Mouse (Mus musculus): ENCODE measurements around the gene Olfr985. TPM values are rescaled to one million over a fixed set of nuclear protein-coding genes. Genes with fewer than 3 reads are reported as not detected.

The Olfr985 gene
- total and polyA plus RNA-seq, 3 experiments: not detected

DNA sequence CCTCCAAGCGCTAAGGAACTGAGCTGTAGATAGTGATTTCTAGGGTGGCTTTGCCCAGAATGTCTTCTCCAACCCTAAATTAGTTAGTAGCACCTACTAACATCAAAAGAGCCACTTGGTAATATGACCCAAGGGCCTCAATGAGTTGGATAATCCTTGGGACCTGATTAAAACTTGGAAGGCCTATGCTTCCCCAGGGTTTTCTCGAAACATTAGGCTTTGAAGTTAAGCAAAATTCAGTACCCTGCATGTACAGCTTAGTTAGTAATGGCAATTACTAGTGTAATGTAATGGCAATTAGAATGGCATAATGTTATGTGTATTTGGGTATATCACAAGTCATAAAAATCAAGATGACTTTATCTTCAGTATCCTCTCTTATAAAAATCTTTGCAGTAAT, 36.5 kb downstream of the Olfr985 start, which contains the start of gene Olfr983:
Gene Olfr983, minus strand, starts transcription at position 101 of the 400 bp plus-strand sequence.
- TF ChIP-seq POLR2AphosphoS5 (IDR thresholded peaks at IDR 0.05; ENCODE audit: insufficient replicate concordance, low read depth, low read length) (no peak), CTCF (IDR thresholded peaks at IDR 0.05; ENCODE audit: low read depth, low read length) (no peak), TAL1 (conservative IDR thresholded peaks at IDR 0.05; ENCODE audit: low read depth, low read length) (no peak), GATA1 (IDR thresholded peaks at IDR 0.05; ENCODE audit: borderline replicate concordance, low read length) (no peak), GATA2 (IDR thresholded peaks at IDR 0.05; ENCODE audit: borderline replicate concordance, low read depth, low read length) (no peak)
- Histone ChIP-seq H3K4me3 (ENCODE audit: low read depth, low read length) (no peak within 1 kb of the TSS), H3K36me3 (replicated peaks) (no peaks in the 10 kb centered on the region), H3K4me1 (ENCODE audit: insufficient read depth, low read depth, low read length) (no peaks in the 10 kb centered on the region), H3K27me3 (ENCODE audit: insufficient read depth, low read length) (no peaks in the 10 kb centered on the region), H3K9me3 (replicated peaks) (no peaks in the 10 kb centered on the region)
- ATAC-seq (ENCODE audit: extremely low read depth, insufficient number of reproducible peaks, low FRiP score, poor library complexity, severe bottlenecking) (no peak), DNase-seq (ENCODE audit: low spot score) (no peak)

Other genes with a start within 250 kb of the Olfr985 start
- not detected in 2 replicates for gene Olfr229, start 222.8 kb downstream of the Olfr985 start, total RNA-seq (2014; fragmentation: Nextera tagmentation)
- 0.16 TPM in 1 of 2 replicates, not detected in the other for gene Olfr229, start 222.8 kb downstream of the Olfr985 start, total RNA-seq (2017)
- not detected in 2 replicates for gene Olfr229, start 222.8 kb downstream of the Olfr985 start, polyA plus RNA-seq (2012)
- not detected in 2 replicates for gene Olfr974, start 192.7 kb downstream of the Olfr985 start, total RNA-seq (2014; fragmentation: Nextera tagmentation)
- not detected in 2 replicates for gene Olfr974, start 192.7 kb downstream of the Olfr985 start, total RNA-seq (2017)
- not detected in 2 replicates for gene Olfr974, start 192.7 kb downstream of the Olfr985 start, polyA plus RNA-seq (2012)
- 0.38 TPM in 1 of 2 replicates, not detected in the other for gene Olfr975, start 178.1 kb downstream of the Olfr985 start, total RNA-seq (2014; fragmentation: Nextera tagmentation)
- 0.22 and 0.29 TPM in 2 replicates for gene Olfr975, start 178.1 kb downstream of the Olfr985 start, total RNA-seq (2017)
- not detected in 2 replicates for gene Olfr975, start 178.1 kb downstream of the Olfr985 start, polyA plus RNA-seq (2012)
- gene Olfr976, start 169.1 kb downstream of the Olfr985 start, total RNA-seq (2014; fragmentation: Nextera tagmentation): not detected in 2 replicates
- not detected in 2 replicates for gene Olfr976, start 169.1 kb downstream of the Olfr985 start, total RNA-seq (2017)
- gene Olfr976, start 169.1 kb downstream of the Olfr985 start, polyA plus RNA-seq (2012): not detected in 2 replicates
- not detected in 2 replicates for gene Olfr978, start 138.1 kb downstream of the Olfr985 start, total RNA-seq (2014; fragmentation: Nextera tagmentation)
- 0.05 and 0.23 TPM in 2 replicates for gene Olfr978, start 138.1 kb downstream of the Olfr985 start, total RNA-seq (2017)
- not detected in 2 replicates for gene Olfr978, start 138.1 kb downstream of the Olfr985 start, polyA plus RNA-seq (2012)
- gene Olfr979, start 126.7 kb downstream of the Olfr985 start, total RNA-seq (2014; fragmentation: Nextera tagmentation): not detected in 2 replicates
- 0.16 TPM in 1 of 2 replicates, not detected in the other for gene Olfr979, start 126.7 kb downstream of the Olfr985 start, total RNA-seq (2017)
- gene Olfr979, start 126.7 kb downstream of the Olfr985 start, polyA plus RNA-seq (2012): not detected in 2 replicates
- gene Olfr980, start 120.6 kb downstream of the Olfr985 start, total RNA-seq (2014; fragmentation: Nextera tagmentation): not detected in 2 replicates
- gene Olfr980, start 120.6 kb downstream of the Olfr985 start, total RNA-seq (2017): 0.06 and 0.22 TPM in 2 replicates
- not detected in 2 replicates for gene Olfr980, start 120.6 kb downstream of the Olfr985 start, polyA plus RNA-seq (2012)
- gene Olfr981, start 108.7 kb downstream of the Olfr985 start, total RNA-seq (2014; fragmentation: Nextera tagmentation): not detected in 2 replicates
- gene Olfr981, start 108.7 kb downstream of the Olfr985 start, total RNA-seq (2017): 0.17 and 0.27 TPM in 2 replicates
- not detected in 2 replicates for gene Olfr981, start 108.7 kb downstream of the Olfr985 start, polyA plus RNA-seq (2012)
- not detected in 2 replicates for gene Olfr982, start 56.4 kb downstream of the Olfr985 start, total RNA-seq (2014; fragmentation: Nextera tagmentation)
- gene Olfr982, start 56.4 kb downstream of the Olfr985 start, total RNA-seq (2017): under 0.01 and 0.11 TPM in 2 replicates
- not detected in 2 replicates for gene Olfr982, start 56.4 kb downstream of the Olfr985 start, polyA plus RNA-seq (2012)
- not detected in 2 replicates for gene Olfr983, start 36.6 kb downstream of the Olfr985 start, total RNA-seq (2014; fragmentation: Nextera tagmentation)
- gene Olfr983, start 36.6 kb downstream of the Olfr985 start, total RNA-seq (2017): 0.05 TPM in 1 of 2 replicates, not detected in the other
- gene Olfr983, start 36.6 kb downstream of the Olfr985 start, polyA plus RNA-seq (2012): not detected in 2 replicates
- not detected in 2 replicates for gene Olfr984, start 16.0 kb downstream of the Olfr985 start, total RNA-seq (2014; fragmentation: Nextera tagmentation)
- gene Olfr984, start 16.0 kb downstream of the Olfr985 start, total RNA-seq (2017): 0.11 and 0.23 TPM in 2 replicates
- not detected in 2 replicates for gene Olfr984, start 16.0 kb downstream of the Olfr985 start, polyA plus RNA-seq (2012)
- gene Tmem225, start 17.9 kb upstream of the Olfr985 start, total RNA-seq (2014; fragmentation: Nextera tagmentation): not detected in 2 replicates
- gene Tmem225, start 17.9 kb upstream of the Olfr985 start, total RNA-seq (2017): 0.11 and 0.12 TPM in 2 replicates
- gene Tmem225, start 17.9 kb upstream of the Olfr985 start, polyA plus RNA-seq (2012): not detected in 2 replicates
- not detected in 2 replicates for gene Olfr986, start 50.7 kb upstream of the Olfr985 start, total RNA-seq (2014; fragmentation: Nextera tagmentation)
- 0.27 TPM in 1 of 2 replicates, not detected in the other for gene Olfr986, start 50.7 kb upstream of the Olfr985 start, total RNA-seq (2017)
- not detected in 2 replicates for gene Olfr986, start 50.7 kb upstream of the Olfr985 start, polyA plus RNA-seq (2012)
- gene Zfp202, start 62.1 kb upstream of the Olfr985 start, total RNA-seq (2014; fragmentation: Nextera tagmentation): 1.7 and 2.9 TPM in 2 replicates
- gene Zfp202, start 62.1 kb upstream of the Olfr985 start, total RNA-seq (2017): 1.8 and 1.9 TPM in 2 replicates
- gene Zfp202, start 62.1 kb upstream of the Olfr985 start, polyA plus RNA-seq (2012): 0.67 and 0.85 TPM in 2 replicates
- not detected in 2 replicates for gene Scn3b, start 139.0 kb upstream of the Olfr985 start, total RNA-seq (2014; fragmentation: Nextera tagmentation)
- gene Scn3b, start 139.0 kb upstream of the Olfr985 start, total RNA-seq (2017): 0.05 and 0.06 TPM in 2 replicates
- gene Scn3b, start 139.0 kb upstream of the Olfr985 start, polyA plus RNA-seq (2012): not detected in 2 replicates

All from G1E (cell line).